Mouse (Mus musculus) liver (tissue): ENCODE measurements at regions not wholly inside any gene's neighbourhood (a gene's known extent, or its start where the extent isn't known, plus 50 kb on each side); places are given as distances from the start of the nearest gene placed in this dataset.

Experiments used
- DNase-seq: peaks from one replicate; pipeline ENCODE4 v3.0.0-alpha.2; 2020; ENCODE audit warnings: mixed read lengths

- DNase-seq = no peak
Measured at GRCm38 (mm10) chr13:47585158-47585557, 462.7 kb downstream of the Rnf144b start.

- no peak for DNase-seq
Measured at GRCm38 (mm10) chr13:47602646-47603045, 480.2 kb downstream of the Rnf144b start.

- DNase-seq = no peak
Measured at GRCm38 (mm10) chr13:47611439-47611838, 489.0 kb downstream of the Rnf144b start.

- no peak for DNase-seq
Measured at GRCm38 (mm10) chr13:47636511-47637103, 514.2 kb downstream of the Rnf144b start.

GRCm38 (mm10) chr13:47642341-47642740 lies 519.9 kb downstream of the Rnf144b start:
- DNase-seq = no peak

- DNase-seq = no peak
Measured at GRCm38 (mm10) chr13:47645081-47645480, 522.6 kb downstream of the Rnf144b start.

DNA sequence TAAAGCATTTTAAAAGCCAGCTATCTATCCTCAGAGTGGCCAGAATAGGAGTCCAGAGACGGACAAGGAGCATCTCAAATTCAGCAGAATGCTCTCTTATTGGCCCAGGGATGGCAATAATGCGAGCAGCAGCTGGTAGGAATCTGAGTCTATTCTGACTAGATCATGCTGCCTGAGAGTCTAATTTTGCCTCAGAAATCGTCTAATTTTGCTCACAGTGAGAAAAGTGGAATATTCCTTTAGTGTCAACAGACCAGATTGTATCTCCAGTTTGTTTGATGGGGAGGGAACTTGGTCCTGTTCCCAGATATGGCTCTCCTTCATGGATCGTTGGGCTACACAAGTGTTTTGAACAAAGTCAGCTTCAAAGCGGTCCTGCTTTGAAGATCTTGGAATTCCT lies 525.2 kb downstream of the Rnf144b start:
- no peak for DNase-seq

- DNase-seq = no peak
Measured at GRCm38 (mm10) chr13:47650093-47650492, 527.6 kb downstream of the Rnf144b start.

GRCm38 (mm10) chr13:47666470-47666869 lies 544.0 kb downstream of the Rnf144b start:
- no peak for DNase-seq

GRCm38 (mm10) chr13:47666956-47667701 lies 544.7 kb downstream of the Rnf144b start:
- DNase-seq = peak; percentile 75

DNA sequence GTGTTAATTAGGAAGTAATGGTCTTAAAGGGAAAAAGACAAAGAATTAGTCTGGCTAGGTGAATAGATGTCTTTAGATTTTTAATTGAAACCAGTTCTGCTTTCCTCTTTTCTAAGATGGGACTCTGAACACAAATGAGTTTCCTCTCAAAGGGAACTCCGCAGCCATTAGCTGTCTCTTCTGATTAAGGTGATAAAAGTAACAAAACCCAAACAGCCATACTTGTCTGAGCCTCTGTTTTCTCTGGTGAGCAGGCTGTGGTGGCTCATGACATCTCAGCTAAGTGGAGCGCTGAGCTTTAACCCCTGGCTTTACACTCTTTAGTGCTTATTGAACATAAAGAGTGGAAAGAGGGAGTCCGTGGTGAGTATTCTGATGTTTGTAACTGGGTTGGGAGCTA lies 565.7 kb downstream of the Rnf144b start:
- DNase-seq = no peak

DNA sequence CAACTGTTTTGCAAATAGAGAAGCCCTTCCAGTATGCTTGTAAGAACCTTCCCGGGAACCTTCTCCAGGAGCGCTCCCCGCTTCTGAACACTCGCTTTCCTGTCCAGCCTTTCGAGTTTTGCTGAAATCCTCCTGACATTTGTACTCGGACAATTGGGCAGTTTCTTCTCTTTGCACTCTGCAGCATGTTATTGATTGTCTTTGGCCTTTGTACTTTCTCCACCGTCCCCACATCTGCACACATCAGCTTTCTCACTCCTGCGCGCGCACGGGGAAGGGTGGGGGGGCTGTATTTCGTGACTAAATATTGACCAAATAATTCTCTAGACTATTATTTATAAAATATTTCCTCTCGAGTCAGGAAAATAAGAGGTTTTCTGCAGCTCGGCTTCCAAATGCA lies 567.2 kb upstream of the Id4 start:
- DNase-seq = no peak

GRCm38 (mm10) chr13:47695877-47696276 lies 565.2 kb upstream of the Id4 start:
- no peak for DNase-seq

- no peak for DNase-seq
Measured at GRCm38 (mm10) chr13:47700556-47700955, 560.5 kb upstream of the Id4 start.

GRCm38 (mm10) chr13:47707961-47708609 lies 552.9 kb upstream of the Id4 start:
- no peak for DNase-seq

DNA sequence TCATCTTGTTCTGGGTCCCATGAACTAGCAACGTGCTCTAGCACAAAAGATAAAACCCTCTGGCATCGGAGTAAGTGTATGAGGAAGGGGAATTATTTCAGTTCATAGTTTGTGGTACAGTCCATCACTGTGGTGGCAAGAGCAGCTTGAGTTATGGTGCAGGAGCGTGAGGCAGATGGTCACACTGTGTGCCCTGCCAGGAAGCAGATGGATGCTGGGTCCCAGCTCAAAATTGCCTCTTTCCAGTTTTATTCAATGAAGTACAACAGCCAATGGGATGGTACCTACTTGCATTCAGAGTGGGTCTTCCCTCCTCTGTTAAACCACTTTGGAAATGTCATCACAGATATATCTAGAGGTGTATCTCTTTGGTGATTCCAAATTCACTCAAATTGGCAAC lies 551.7 kb upstream of the Id4 start:
- no peak for DNase-seq

GRCm38 (mm10) chr13:47712507-47712906 lies 548.5 kb upstream of the Id4 start:
- DNase-seq = no peak

DNA sequence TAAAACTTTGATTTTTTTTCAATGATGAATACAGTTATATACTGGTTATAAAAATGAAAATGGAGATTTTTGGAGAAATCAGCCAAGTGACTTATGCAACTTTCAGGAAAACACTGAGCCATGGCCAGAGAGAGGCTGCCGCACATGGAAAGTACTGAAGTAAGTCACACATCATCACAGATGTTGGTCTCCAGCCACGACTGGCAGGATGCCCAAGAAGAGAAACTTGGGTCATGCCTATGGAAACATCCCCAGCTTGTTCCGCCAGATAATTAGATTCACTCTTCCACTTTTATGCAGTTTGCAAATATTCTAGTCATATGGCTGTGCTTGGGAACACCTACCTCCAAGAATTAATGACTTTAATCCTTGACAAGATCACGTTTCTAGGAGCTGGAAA lies 544.8 kb upstream of the Id4 start:
- peak; percentile 4 for DNase-seq

GRCm38 (mm10) chr13:47720645-47721044 lies 540.4 kb upstream of the Id4 start:
- DNase-seq = no peak

- no peak for DNase-seq
Measured at GRCm38 (mm10) chr13:47734415-47734814, 526.6 kb upstream of the Id4 start.

- no peak for DNase-seq
Measured at GRCm38 (mm10) chr13:47735426-47736063, 525.5 kb upstream of the Id4 start.

DNA sequence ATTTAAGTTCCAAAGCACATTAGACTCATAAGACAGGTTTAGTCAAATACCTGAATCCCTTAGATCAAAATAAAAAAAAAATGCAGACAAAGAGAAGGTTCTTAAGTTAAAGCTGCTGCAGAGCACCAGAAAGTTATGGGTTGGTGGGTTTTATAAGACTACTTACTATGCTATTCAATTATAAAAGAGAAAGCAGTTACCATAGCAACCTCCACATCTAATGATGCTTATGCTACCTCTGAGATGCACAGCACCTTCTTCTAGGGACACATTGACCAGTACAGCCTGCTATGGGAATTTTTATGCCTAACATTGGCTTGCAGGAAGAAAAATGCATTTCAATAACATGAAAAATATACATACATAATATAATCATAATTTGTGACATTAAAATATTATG lies 512.1 kb upstream of the Id4 start:
- no peak for DNase-seq

GRCm38 (mm10) chr13:47751033-47751432 lies 510.0 kb upstream of the Id4 start:
- DNase-seq = no peak
